Mouse (Mus musculus) midbrain, postnatal 0 days (tissue): ENCODE data around the gene Hist1h1b. TPM values are rescaled to one million over a fixed set of nuclear protein-coding genes. Genes with fewer than 3 reads are reported as not detected.
"Not testable (repeated sequence)": the region's sequence is repeated elsewhere in the genome, so short reads cannot be mapped to it uniquely, and the experiment has no call there.

ENCODE experiments used
- ATAC-seq: fragments of 200-750 bp; cut with Nextera tagmentation; 2 replicates; pipeline ENCODE4 v1.8.0; 2017; ENCODE audit warnings: moderate number of reproducible peaks, mild to moderate bottlenecking, moderate TSS enrichment, moderate library complexity; ENCODE audit not compliant: low FRiP score
- DNase-seq: peaks from one replicate; pipeline ENCODE4 v3.0.0-alpha.2; 2015; ENCODE audit warnings: low spot score
- H3K27ac ChIP-seq: fragments of 300-500 bp; sonication (generic); 2 replicates; pipeline ENCODE4 v1.5.1; 2014; ENCODE audit warnings: low read depth, mild to moderate bottlenecking, low read length, mixed read lengths
- H3K27me3 ChIP-seq: fragments of 300-500 bp; sonication (generic); 2 replicates; pipeline ENCODE4 v1.6.1; 2014; ENCODE audit warnings: low read length, control low read depth, mixed read lengths; ENCODE audit not compliant: insufficient read depth
- H3K36me3 ChIP-seq: fragments of 300-500 bp; sonication (generic); 2 replicates; pipeline ENCODE4 v1.6.1; 2014; ENCODE audit warnings: low read length, control low read depth, mixed read lengths; ENCODE audit not compliant: insufficient read depth
- H3K4me1 ChIP-seq: fragments of 300-500 bp; sonication (generic); 2 replicates; pipeline ENCODE4 v1.6.1; 2014; ENCODE audit warnings: mild to moderate bottlenecking, control low read depth, antibody characterized with exemption, low read length, mixed read lengths; ENCODE audit not compliant: insufficient read depth
- H3K4me2 ChIP-seq: fragments of 300-500 bp; sonication (generic); 2 replicates; pipeline ENCODE4 v1.6.1; 2014; ENCODE audit warnings: low read depth, mild to moderate bottlenecking, low read length, mixed read lengths; ENCODE audit not compliant: poor library complexity, severe bottlenecking
- H3K4me3 ChIP-seq: fragments of 300-500 bp; sonication (generic); 2 replicates; pipeline ENCODE4 v1.5.1; 2014; ENCODE audit warnings: low read depth, mild to moderate bottlenecking, low read length, moderate library complexity
- H3K9ac ChIP-seq: fragments of 300-500 bp; sonication (generic); replicated peaks from 2 replicates; pipeline ENCODE4 v1.6.1; 2014; ENCODE audit warnings: mild to moderate bottlenecking, low read length, moderate library complexity, mixed read lengths; ENCODE audit not compliant: poor library complexity, severe bottlenecking
- H3K9me3 ChIP-seq: fragments of 300-500 bp; sonication (generic); 2 replicates; pipeline ENCODE4 v1.6.1; 2016; ENCODE audit warnings: low read length, control low read depth
- CTCF ChIP-seq: IDR thresholded peaks from 2 replicates; pipeline ENCODE4 v1.5.1; 2016; ENCODE audit warnings: antibody characterized with exemption, mild to moderate bottlenecking
- WGBS: fragments of 180-500 bp; shearing (Covaris S2); extraction: QIAGEN DNeasy Blood & Tissue Kit; methylation state at CpG from one replicate; pipeline ENCODE4 v1.1.7; 2014; 5-methylcytosine and 5-hydroxymethylcytosine counted together
- polyA plus RNA-seq: library from polyadenylated mRNA; unstranded; fragments of >200 nt; fragmentation: Nextera tagmentation; extraction: Ambion mirVana; gene quantifications from 2 replicates; pipeline ENCODE4 v1.2.1, GENCODE M21; 2015
- total RNA-seq: library from RNA; depleted of rRNA; stranded (reverse); fragments of >200 nt; gene quantifications from 2 replicates; pipeline ENCODE4 v1.2.3, GENCODE M21; 2014

The Hist1h1b gene
- total and polyA plus RNA-seq, 2 experiments from 2014 or later, result 2.0 to 116 TPM

GRCm38 (mm10) chr13:21786189-21786898, 5.9 kb upstream of the Hist1h1b start:
- TF ChIP-seq CTCF, result no peak
- H3K4me2 ChIP-seq, result peak overlapping the region; percentile 52
- H3K27me3 ChIP-seq, result no peaks in the 10 kb centered on the region
- no peak overlapping the region for H3K9ac ChIP-seq
- ATAC-seq (no peak), DNase-seq (no peak)
- 4% methylated on average over 8 of the region's 8 CpGs for WGBS
- H3K4me1 ChIP-seq, result peaks cover 4% of the 10 kb centered on the region; the same call in 1 of the 2 replicates
- no peaks in the 10 kb centered on the region for H3K36me3 ChIP-seq
- no peaks in the 10 kb centered on the region for H3K9me3 ChIP-seq
- peak overlapping the region; percentile 36 for H3K4me3 ChIP-seq
- H3K27ac ChIP-seq, result no peak overlapping the region

DNA sequence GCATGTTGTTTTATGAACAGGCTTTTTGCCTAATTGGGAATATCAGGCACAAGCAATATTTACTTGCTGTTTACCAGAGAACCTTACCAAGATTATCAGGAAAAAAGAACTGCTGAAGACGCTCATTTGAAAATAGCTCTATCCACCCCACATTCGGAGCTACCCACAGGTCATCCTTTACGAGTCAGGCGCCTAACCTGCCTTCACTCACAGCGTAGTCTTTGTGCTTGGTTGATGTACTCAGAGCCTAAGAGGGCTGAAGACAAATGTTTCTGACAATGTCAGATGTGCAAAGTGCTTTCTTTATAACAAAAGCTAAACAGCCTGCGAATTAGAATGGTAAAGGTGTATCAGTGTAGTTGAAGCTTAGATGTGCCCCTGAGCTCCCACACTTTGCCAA, 3.9 kb upstream of the Hist1h1b start:
- no peak overlapping the region for H3K9ac ChIP-seq
- no peaks in the 10 kb centered on the region for H3K9me3 ChIP-seq
- 26% methylated on average over 6 of the region's 6 CpGs for whole genome bisulfite sequencing
- no peaks in the 10 kb centered on the region for H3K36me3 ChIP-seq
- no peak for TF ChIP-seq CTCF
- peaks cover 11% of the 10 kb centered on the region for H3K4me1 ChIP-seq
- DNase-seq (no peak), ATAC-seq (no peak)
- no peak overlapping the region for H3K4me2 ChIP-seq
- H3K27me3 ChIP-seq, result no peaks in the 10 kb centered on the region
- H3K4me3 ChIP-seq, result no peak overlapping the region
- H3K27ac ChIP-seq, result no peak overlapping the region

- Histone ChIP-seq H3K4me2 (peak overlapping the region; percentile 44), H3K4me3 (peak overlapping the region; percentile 37), H3K9me3 (no peaks in the 10 kb centered on the region), H3K9ac (no peak overlapping the region), H3K4me1 (peaks cover 11% of the 10 kb centered on the region), H3K27ac (no peak overlapping the region), H3K27me3 (no peaks in the 10 kb centered on the region), H3K36me3 (no peaks in the 10 kb centered on the region)
- DNase-seq, result peak; percentile 61
- TF ChIP-seq CTCF, result no peak
- ATAC-seq, result no peak
- 3% methylated on average over 9 of the region's 9 CpGs for whole genome bisulfite sequencing
Observed at GRCm38 (mm10) chr13:21783734-21784161, 3.3 kb upstream of the Hist1h1b start.

- H3K4me1 ChIP-seq, result peaks cover 11% of the 10 kb centered on the region
- H3K9ac ChIP-seq, result peak within 1 kb of the TSS; percentile 46
- no peaks in the 10 kb centered on the region for H3K9me3 ChIP-seq
- peak within 1 kb of the TSS; percentile 37 for H3K4me3 ChIP-seq
- no peak within 1 kb of the TSS for H3K27ac ChIP-seq
- H3K36me3 ChIP-seq, result no peaks in the 10 kb centered on the region
- no peaks in the 10 kb centered on the region for H3K27me3 ChIP-seq
- no peak for TF ChIP-seq CTCF
- ATAC-seq, result peak; percentile 79
- DNase-seq, result peak; percentile 94
- peak within 1 kb of the TSS; percentile 67 for H3K4me2 ChIP-seq
- WGBS, result 0% methylated on average over 13 of the region's 20 CpGs
Observed at GRCm38 (mm10) chr13:21783255-21783617, 2.8 kb upstream of the Hist1h1b start, which contains the start of gene Hist1h3i. Gene Hist1h3i (minus strand): TSS chr13:21783370.

GRCm38 (mm10) chr13:21782361-21783254, 2.2 kb upstream of the Hist1h1b start:
- H3K9me3 ChIP-seq, result not testable (repeated sequence)

DNA sequence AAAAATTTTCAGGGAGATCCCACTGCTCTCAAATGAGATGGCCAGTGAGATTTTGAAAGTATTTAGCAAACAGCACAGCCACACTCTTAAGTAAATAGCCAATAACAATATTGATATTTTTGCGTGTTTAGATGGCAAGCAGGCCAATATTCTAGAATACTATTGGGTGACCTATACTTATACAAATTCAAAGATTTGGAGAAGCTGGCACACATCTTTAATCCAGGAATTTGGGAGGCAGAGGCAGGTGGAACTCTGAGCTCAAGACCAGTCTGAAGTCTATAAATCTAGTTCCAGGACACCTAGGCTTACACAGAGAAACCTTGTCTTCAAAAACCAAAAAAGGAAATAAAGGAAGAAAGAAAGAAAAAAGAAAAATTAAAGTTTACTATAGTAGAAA, 1.2 kb upstream of the Hist1h1b start:
- no peak for ATAC-seq
- no peak for TF ChIP-seq CTCF
- H3K27ac ChIP-seq, result no peak overlapping the region

More at GRCm38 (mm10) chr13:21782361-21783254, 2.2 kb upstream of the Hist1h1b start:
- Histone ChIP-seq H3K4me3 (peak overlapping the region; percentile 37), H3K4me1 (peaks cover 11% of the 10 kb centered on the region), H3K9ac (peak overlapping the region; percentile 46), H3K4me2 (peak overlapping the region; percentile 67)
- 2% methylated on average over 14 of the region's 35 CpGs for WGBS
- H3K36me3 ChIP-seq, H3K27me3 ChIP-seq, ATAC-seq, H3K27ac ChIP-seq: not testable (repeated sequence)
- peak; percentile 26 for DNase-seq

More for the DNA sequence above, 1.2 kb upstream of the Hist1h1b start:
- no peak overlapping the region for H3K4me3 ChIP-seq
- DNase-seq, result no peak
- H3K36me3 ChIP-seq, result no peaks in the 10 kb centered on the region
- no peaks in the 10 kb centered on the region for H3K27me3 ChIP-seq
- no peaks in the 10 kb centered on the region for H3K9me3 ChIP-seq
- WGBS, result 93% methylated on average over 1 of the region's 1 CpGs
- no peak overlapping the region for H3K9ac ChIP-seq
- H3K4me2 ChIP-seq, result no peak overlapping the region
- peaks cover 11% of the 10 kb centered on the region for H3K4me1 ChIP-seq
